Mouse (Mus musculus): ENCODE measurements around the gene Dnph1. TPM values are rescaled to one million over a fixed set of nuclear protein-coding genes. Genes with fewer than 3 reads are reported as not detected.

Dnph1 gene
- total RNA-seq (2014; rRNA removed; ENCODE audit: low replicate concordance) = 7.0 and 16.0 TPM in 2 replicates
- polyA plus RNA-seq (2015; fragmentation: Nextera tagmentation; extraction: Ambion mirVana) = 9.1 and 10.0 TPM in 2 replicates

DNA sequence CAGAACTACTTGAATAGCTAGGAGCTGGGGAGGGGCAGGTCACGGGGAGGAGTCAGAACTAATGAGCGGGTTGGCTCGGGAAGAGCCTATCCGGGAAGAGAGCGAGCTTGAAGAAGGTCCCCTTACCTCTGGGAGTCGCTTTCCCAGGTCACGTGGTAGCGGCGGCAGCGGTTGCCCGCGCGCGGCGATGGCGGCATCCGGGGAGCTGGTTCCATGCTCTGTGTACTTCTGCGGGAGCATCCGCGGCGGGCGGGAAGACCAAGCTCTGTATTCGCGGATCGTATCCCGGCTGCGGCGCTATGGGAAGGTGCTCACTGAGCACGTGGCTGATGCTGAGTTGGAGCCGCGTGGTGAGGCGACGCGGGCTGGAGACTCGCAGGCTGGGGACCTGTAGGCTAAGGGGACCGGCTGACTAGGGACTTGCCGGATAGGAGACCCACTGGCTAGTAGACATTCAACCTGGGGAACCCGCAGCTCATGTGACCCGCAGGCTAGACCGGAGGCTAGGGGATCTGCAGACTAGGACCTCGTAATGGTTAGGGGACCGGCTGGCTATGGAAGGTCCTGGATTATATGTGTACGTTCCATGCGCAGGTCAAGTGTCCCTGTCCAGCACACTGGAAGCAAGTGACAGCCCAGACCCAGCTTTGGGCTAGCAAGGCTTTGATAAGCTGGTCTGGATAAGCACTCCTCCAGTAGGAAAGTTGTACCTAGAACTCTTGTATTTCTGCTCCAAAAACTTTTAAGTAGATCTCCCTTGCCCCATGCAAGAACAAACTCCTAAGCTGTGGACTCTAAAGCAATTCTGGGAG lies at the start of gene Dnph1:
TSS of gene Dnph1 (plus strand) at position 89 of the 812 bp plus-strand sequence.
- H3K9ac ChIP-seq (replicated peaks; ENCODE audit: low read depth, low read length) = 0 out of 2 replicates have a peak within 1 kb of the TSS, but pooled peaks have one; percentile 23
- ATAC-seq (ENCODE audit: insufficient read depth, low read depth) (peak; percentile 89), DNase-seq (ENCODE audit: low spot score) (peak; percentile 88)
- no peaks in the 10 kb centered on the region for H3K9me3 ChIP-seq (replicated peaks; ENCODE audit: control insufficient read depth, low read length)
- no peaks in the 10 kb centered on the region for H3K36me3 ChIP-seq (replicated peaks; ENCODE audit: control insufficient read depth, insufficient read depth, low read length)
- TF ChIP-seq CTCF (IDR thresholded peaks at IDR 0.05; ENCODE audit: low read depth) = no peak
- no peak for TF ChIP-seq EP300 (IDR thresholded peaks at IDR 0.05; ENCODE audit: low read depth)
- 1% methylated on average over 44 of the region's 44 CpGs for WGBS
- peak within 1 kb of the TSS; percentile 45 for H3K4me3 ChIP-seq (ENCODE audit: low read depth, low read length)
- no peaks in the 10 kb centered on the region for H3K27me3 ChIP-seq (ENCODE audit: control insufficient read depth, insufficient read depth, low read length)
- H3K27ac ChIP-seq (ENCODE audit: low read depth) = no peak within 1 kb of the TSS
- H3K4me2 ChIP-seq (ENCODE audit: low read depth, low read length) = peak within 1 kb of the TSS; percentile 61
- peaks cover 5% of the 10 kb centered on the region; the same call in 1 of the 2 replicates for H3K4me1 ChIP-seq (ENCODE audit: control insufficient read depth, insufficient read depth)

DNA sequence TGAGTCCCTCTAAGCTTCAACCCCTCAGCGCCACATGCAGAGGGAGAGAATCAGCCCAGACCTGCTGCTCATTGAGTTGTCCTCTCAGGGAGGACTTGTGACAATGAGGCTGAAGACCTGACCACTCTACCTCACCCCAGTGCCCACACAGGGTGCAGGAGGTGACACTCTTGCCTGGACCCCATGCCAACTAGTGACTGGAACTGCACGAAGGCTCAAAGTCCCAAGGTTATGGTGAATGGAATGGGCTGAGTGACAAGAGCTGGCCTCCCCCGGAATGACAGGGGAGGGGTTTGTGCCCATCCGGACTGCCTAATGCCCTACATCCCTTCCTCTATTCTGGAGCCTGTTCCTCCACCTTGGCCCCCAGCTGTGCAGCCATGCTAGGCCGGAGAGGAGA lies 43.8 kb upstream of the Dnph1 start:
- TF ChIP-seq CTCF (IDR thresholded peaks at IDR 0.05; ENCODE audit: low read depth) (no peak), EP300 (IDR thresholded peaks at IDR 0.05; ENCODE audit: low read depth) (no peak)
- H3K4me2 ChIP-seq (ENCODE audit: low read depth, low read length) = no peak overlapping the region

DNA sequence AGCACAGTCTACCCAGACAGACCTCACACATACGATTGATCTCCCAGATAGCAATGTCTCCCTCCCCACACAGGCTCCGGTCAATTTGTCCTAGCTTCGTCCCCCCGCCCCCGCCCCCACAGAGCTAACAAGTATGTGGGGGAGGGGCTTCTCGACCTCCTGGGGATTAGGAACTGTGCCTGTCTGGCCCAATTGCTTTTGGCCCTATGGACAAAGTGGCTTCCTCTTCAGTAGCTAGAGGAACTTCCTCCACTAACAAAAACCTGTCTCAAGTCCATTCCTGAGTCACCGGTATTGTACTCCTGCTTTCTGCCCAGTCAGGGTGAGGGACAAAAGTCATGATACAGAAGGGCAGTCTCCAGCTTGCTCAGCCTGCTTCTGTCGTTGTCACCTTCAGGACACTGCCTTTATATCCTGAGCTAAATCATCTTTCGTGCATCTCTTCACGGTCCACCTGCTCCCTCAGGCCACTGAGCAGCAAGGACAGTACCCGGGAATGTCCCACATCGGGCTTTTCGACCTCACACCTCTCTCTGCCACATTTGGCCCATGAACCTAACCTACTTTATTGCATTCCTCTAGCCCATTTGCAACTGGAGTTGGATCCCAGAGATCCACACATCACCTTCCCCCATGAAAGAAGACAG lies 43.1 kb upstream of the Dnph1 start:
- Histone ChIP-seq H3K27ac (ENCODE audit: low read depth) (no peak overlapping the region), H3K4me2 (ENCODE audit: low read depth, low read length) (no peak overlapping the region), H3K36me3 (replicated peaks; ENCODE audit: control insufficient read depth, insufficient read depth, low read length) (no peaks in the 10 kb centered on the region), H3K4me1 (ENCODE audit: control insufficient read depth, insufficient read depth) (peaks cover 30% of the 10 kb centered on the region), H3K9ac (replicated peaks; ENCODE audit: low read depth, low read length) (no peak overlapping the region), H3K27me3 (ENCODE audit: control insufficient read depth, insufficient read depth, low read length) (peaks cover 49% of the 10 kb centered on the region; the same call in 1 of the 2 replicates), H3K4me3 (ENCODE audit: low read depth, low read length) (no peak overlapping the region), H3K9me3 (replicated peaks; ENCODE audit: control insufficient read depth, low read length) (no peaks in the 10 kb centered on the region)
- no peak for DNase-seq (ENCODE audit: low spot score)
- TF ChIP-seq EP300 (IDR thresholded peaks at IDR 0.05; ENCODE audit: low read depth) (no peak), CTCF (IDR thresholded peaks at IDR 0.05; ENCODE audit: low read depth) (no peak)
- ATAC-seq (ENCODE audit: insufficient read depth, low read depth) = no peak
- 27% methylated on average over 13 of the region's 13 CpGs for WGBS

More for the DNA sequence above, 43.8 kb upstream of the Dnph1 start:
- DNase-seq (ENCODE audit: low spot score) (no peak), ATAC-seq (ENCODE audit: insufficient read depth, low read depth) (no peak)
- Histone ChIP-seq H3K4me3 (ENCODE audit: low read depth, low read length) (no peak overlapping the region), H3K27me3 (ENCODE audit: control insufficient read depth, insufficient read depth, low read length) (peaks cover 49% of the 10 kb centered on the region; the same call in 1 of the 2 replicates), H3K9me3 (replicated peaks; ENCODE audit: control insufficient read depth, low read length) (no peaks in the 10 kb centered on the region), H3K27ac (ENCODE audit: low read depth) (no peak overlapping the region), H3K9ac (replicated peaks; ENCODE audit: low read depth, low read length) (no peak overlapping the region), H3K36me3 (replicated peaks; ENCODE audit: control insufficient read depth, insufficient read depth, low read length) (no peaks in the 10 kb centered on the region), H3K4me1 (ENCODE audit: control insufficient read depth, insufficient read depth) (peaks cover 23% of the 10 kb centered on the region)
- 59% methylated on average over 5 of the region's 5 CpGs for WGBS

DNA sequence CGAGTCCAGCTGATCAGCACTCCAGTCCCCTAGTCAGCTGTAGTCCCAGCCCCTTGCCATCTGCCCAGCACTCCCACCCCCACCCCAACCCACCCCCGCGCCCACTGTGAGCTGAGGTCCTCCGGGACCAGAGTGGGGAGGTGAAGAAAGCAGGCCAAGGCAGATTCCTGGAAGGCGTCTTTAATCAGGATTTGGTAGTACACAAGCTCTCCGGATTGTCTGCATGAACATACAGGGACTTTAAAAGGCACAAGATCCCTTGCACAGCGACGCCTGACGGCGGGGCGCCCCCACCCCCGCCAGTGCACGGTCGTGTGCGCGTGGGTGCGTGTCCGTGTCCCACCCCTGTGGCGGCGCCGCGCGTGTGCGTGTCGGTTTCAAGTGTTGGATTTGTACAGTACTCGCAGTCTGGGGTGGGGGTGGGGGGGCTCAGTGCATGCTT lies 42.5 kb upstream of the Dnph1 start:
- DNase-seq (ENCODE audit: low spot score) (no peak), ATAC-seq (ENCODE audit: insufficient read depth, low read depth) (no peak)
- peak overlapping the region; percentile 38 for H3K4me3 ChIP-seq (ENCODE audit: low read depth, low read length)
- H3K4me2 ChIP-seq (ENCODE audit: low read depth, low read length) = peak overlapping the region; percentile 75
- H3K9me3 ChIP-seq (replicated peaks; ENCODE audit: control insufficient read depth, low read length) = no peaks in the 10 kb centered on the region
- peaks cover 36% of the 10 kb centered on the region for H3K4me1 ChIP-seq (ENCODE audit: control insufficient read depth, insufficient read depth)
- H3K27me3 ChIP-seq (ENCODE audit: control insufficient read depth, insufficient read depth, low read length) = peaks cover 49% of the 10 kb centered on the region; the same call in 1 of the 2 replicates
- H3K36me3 ChIP-seq (replicated peaks; ENCODE audit: control insufficient read depth, insufficient read depth, low read length) = no peaks in the 10 kb centered on the region
- TF ChIP-seq EP300 (IDR thresholded peaks at IDR 0.05; ENCODE audit: low read depth) = no peak
- H3K27ac ChIP-seq (ENCODE audit: low read depth) = no peak overlapping the region
- 5% methylated on average over 26 of the region's 26 CpGs for WGBS
- no peak overlapping the region for H3K9ac ChIP-seq (replicated peaks; ENCODE audit: low read depth, low read length)

DNA sequence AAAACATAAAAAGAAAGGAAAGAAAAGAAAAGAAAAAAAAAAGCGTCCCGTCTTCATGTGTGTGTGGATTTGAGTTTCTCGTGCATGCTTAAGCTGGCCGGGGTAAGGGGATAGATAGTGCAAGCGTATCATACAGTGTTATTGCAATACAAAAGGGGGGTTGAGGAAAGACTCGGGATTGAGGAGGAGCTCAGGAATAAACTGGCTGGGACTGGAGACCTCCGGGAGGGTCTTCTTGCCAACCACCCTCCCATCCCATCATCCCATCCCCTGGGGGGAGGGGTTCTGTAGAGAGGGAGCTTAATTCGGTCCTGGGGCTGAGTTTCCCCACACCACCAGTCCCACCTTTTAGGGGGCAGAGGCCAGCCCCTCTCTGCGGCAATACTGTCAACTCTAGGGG lies 42.0 kb upstream of the Dnph1 start:
- Histone ChIP-seq H3K4me3 (ENCODE audit: low read depth, low read length) (peak overlapping the region; percentile 38), H3K27ac (ENCODE audit: low read depth) (no peak overlapping the region), H3K36me3 (replicated peaks; ENCODE audit: control insufficient read depth, insufficient read depth, low read length) (no peaks in the 10 kb centered on the region), H3K9me3 (replicated peaks; ENCODE audit: control insufficient read depth, low read length) (no peaks in the 10 kb centered on the region), H3K4me1 (ENCODE audit: control insufficient read depth, insufficient read depth) (peaks cover 42% of the 10 kb centered on the region), H3K27me3 (ENCODE audit: control insufficient read depth, insufficient read depth, low read length) (peaks cover 51% of the 10 kb centered on the region), H3K9ac (replicated peaks; ENCODE audit: low read depth, low read length) (peak overlapping the region; percentile 6; the same call in 1 of the 2 replicates), H3K4me2 (ENCODE audit: low read depth, low read length) (peak overlapping the region; percentile 75)
- ATAC-seq (ENCODE audit: insufficient read depth, low read depth) (no peak), DNase-seq (ENCODE audit: low spot score) (no peak)
- WGBS = 6% methylated on average over 9 of the region's 9 CpGs
- TF ChIP-seq CTCF (IDR thresholded peaks at IDR 0.05; ENCODE audit: low read depth) (no peak), EP300 (IDR thresholded peaks at IDR 0.05; ENCODE audit: low read depth) (no peak)

All from heart, postnatal 0 days (tissue).